Mouse (Mus musculus) hindbrain, embryonic 13.5 days (tissue): ENCODE data around the gene Gm20521. TPM values are rescaled to one million over a fixed set of nuclear protein-coding genes. Genes with fewer than 3 reads are reported as not detected.
"Not testable (repeated sequence)": the region's sequence is repeated elsewhere in the genome, so short reads cannot be mapped to it uniquely, and the experiment has no call there.

Experiments
- ATAC-seq: fragments of 200-750 bp; cut with Nextera tagmentation; 2 replicates; pipeline ENCODE4 v1.8.0; 2017; ENCODE audit warnings: moderate TSS enrichment; ENCODE audit not compliant: low FRiP score
- H3K27ac ChIP-seq: fragments of 300-500 bp; sonication (generic); 2 replicates; pipeline ENCODE4 v1.5.1; 2015; ENCODE audit warnings: inconsistent platforms, mild to moderate bottlenecking, moderate library complexity
- H3K27me3 ChIP-seq: fragments of 300-500 bp; sonication (generic); 2 replicates; pipeline ENCODE4 v1.6.1; 2015; ENCODE audit warnings: mild to moderate bottlenecking, inconsistent platforms
- H3K36me3 ChIP-seq: fragments of 300-500 bp; sonication (generic); 2 replicates; pipeline ENCODE4 v1.6.1; 2015; ENCODE audit warnings: mild to moderate bottlenecking, inconsistent platforms
- H3K4me1 ChIP-seq: fragments of 300-500 bp; sonication (generic); replicated peaks from 2 replicates; pipeline ENCODE4 v1.6.1; 2015; ENCODE audit warnings: inconsistent platforms
- H3K4me2 ChIP-seq: fragments of 300-500 bp; sonication (generic); 2 replicates; pipeline ENCODE4 v1.6.1; 2015; ENCODE audit warnings: inconsistent platforms, mild to moderate bottlenecking, moderate library complexity
- H3K4me3 ChIP-seq: fragments of 300-500 bp; sonication (generic); 2 replicates; pipeline ENCODE4 v1.5.1; 2015; ENCODE audit warnings: mild to moderate bottlenecking, inconsistent platforms
- H3K9ac ChIP-seq: fragments of 300-500 bp; sonication (generic); 2 replicates; pipeline ENCODE4 v1.6.1; 2015; ENCODE audit warnings: mild to moderate bottlenecking, inconsistent platforms
- H3K9me3 ChIP-seq: fragments of 300-500 bp; sonication (generic); 2 replicates; pipeline ENCODE4 v1.6.1; 2016; ENCODE audit warnings: inconsistent platforms
- WGBS: fragments of 180-500 bp; shearing (Covaris S2); methylation state at CpG from one replicate; pipeline ENCODE4 v1.1.7; 2015; 5-methylcytosine and 5-hydroxymethylcytosine counted together
- polyA plus RNA-seq: library from polyadenylated mRNA; unstranded; fragments of >200 nt; fragmentation: Nextera tagmentation; extraction: Ambion mirVana; gene quantifications from 2 replicates; pipeline ENCODE4 v1.2.1, GENCODE M21; 2015

The Gm20521 gene
- polyA plus RNA-seq, 1 experiment from 2014 or later, result 0.34 TPM

DNA sequence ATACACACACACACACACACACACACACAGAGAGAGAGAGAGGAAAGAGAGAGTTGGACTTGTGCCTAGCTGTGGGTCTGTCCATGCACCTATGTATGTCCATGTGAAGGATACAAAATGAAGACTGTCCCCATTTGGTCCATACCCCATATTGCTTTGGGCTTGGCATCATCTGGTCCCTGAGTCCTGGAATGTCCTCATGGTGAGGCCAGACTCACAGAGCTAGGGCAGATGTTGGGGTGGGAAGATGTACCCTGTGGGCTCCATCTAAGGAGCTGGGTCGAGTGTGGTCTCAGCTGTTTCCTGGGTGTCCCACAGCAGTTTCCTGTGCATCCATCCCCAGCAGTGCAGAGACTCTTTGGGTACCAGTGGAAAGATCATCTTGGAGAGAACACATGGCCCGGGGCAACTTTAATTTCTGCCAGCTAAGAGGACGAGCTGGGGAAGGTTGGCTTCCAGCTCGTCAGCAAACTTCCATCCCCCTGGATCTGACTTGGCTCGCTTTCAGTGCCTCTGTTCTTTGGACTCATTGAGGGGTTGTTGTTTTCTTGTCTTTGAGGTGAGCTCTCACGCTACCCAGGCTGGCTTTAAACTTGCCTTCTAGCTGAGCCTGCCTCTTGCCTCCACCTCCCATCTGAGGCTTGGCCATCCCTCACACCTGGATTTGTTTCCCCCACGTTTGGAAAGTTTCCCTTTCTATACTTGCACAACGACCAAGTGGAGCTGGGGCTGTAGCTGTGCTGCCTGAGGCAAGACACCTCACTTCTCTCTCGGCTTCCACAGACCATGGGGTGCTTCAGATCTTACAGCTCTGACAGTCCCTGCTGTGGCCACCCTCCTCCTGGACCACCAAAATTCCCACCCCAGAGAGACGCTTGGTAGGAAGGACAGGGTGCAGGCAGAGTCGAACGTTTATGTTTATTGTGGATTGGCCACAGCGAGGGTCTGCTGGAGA, 58.1 kb downstream of the Gm20521 start:
- Histone ChIP-seq H3K4me3 (no peak overlapping the region), H3K9me3 (no peaks in the 10 kb centered on the region), H3K27me3 (0 out of 2 replicates have a peak, but pooled peaks cover 6% of the 10 kb centered on the region), H3K27ac (no peak overlapping the region), H3K4me2 (no peak overlapping the region), H3K9ac (no peak overlapping the region), H3K4me1 (peaks cover 5% of the 10 kb centered on the region), H3K36me3 (no peaks in the 10 kb centered on the region)
- 69% methylated on average over 13 of the region's 13 CpGs for WGBS
- no peak for ATAC-seq

DNA sequence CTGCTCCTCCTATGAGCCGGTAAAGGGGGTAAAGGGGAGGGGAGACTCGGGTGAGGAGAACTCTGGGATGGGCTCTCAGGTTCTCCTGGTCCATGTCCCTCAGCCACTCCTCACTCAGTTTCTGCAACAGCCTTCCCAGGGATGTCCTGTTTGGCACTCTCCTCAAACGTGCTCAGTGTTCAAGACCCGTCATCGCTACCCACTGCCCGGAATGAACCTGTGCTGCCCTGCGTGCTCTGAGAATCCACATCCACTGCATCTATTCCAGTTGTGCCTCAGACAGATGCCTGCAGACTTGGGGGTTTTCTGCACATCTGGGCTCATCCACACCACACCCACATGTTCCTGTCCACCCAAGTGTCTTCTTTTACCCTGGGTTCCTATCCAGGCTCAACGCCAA, 59.2 kb downstream of the Gm20521 start:
- 88% methylated on average over 8 of the region's 8 CpGs for WGBS
- Histone ChIP-seq H3K27me3 (0 out of 2 replicates have a peak, but pooled peaks cover 4% of the 10 kb centered on the region), H3K4me2 (no peak overlapping the region), H3K36me3 (no peaks in the 10 kb centered on the region), H3K9ac (no peak overlapping the region), H3K27ac (no peak overlapping the region), H3K9me3 (no peaks in the 10 kb centered on the region), H3K4me3 (no peak overlapping the region), H3K4me1 (no peaks in the 10 kb centered on the region)
- no peak for ATAC-seq

DNA sequence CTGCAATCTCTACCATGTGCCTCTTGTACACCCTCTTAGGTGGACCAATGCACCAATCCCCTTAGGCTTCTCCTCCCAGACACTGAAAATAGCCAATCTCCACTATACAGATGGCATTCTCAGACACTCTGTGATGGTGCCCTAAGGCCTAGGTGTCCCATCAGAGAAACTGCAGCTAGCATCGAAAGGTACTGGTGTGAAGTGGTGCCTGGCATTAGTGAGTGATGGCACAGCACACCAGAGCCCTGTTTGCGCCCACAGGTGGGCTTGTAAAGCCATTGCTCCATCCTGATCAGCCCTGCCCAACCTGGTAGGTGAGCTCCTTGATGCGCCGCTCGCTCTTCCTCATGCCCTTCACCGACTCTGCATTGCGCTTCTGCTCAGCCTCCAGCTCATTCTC, 60.7 kb downstream of the Gm20521 start:
- Histone ChIP-seq H3K4me3 (no peak overlapping the region), H3K9me3 (no peaks in the 10 kb centered on the region), H3K4me2 (no peak overlapping the region), H3K27me3 (0 out of 2 replicates have a peak, but pooled peaks cover 2% of the 10 kb centered on the region), H3K4me1 (no peaks in the 10 kb centered on the region), H3K27ac (no peak overlapping the region), H3K36me3 (no peaks in the 10 kb centered on the region), H3K9ac (no peak overlapping the region)
- WGBS, result 91% methylated on average over 7 of the region's 7 CpGs
- ATAC-seq, result no peak

DNA sequence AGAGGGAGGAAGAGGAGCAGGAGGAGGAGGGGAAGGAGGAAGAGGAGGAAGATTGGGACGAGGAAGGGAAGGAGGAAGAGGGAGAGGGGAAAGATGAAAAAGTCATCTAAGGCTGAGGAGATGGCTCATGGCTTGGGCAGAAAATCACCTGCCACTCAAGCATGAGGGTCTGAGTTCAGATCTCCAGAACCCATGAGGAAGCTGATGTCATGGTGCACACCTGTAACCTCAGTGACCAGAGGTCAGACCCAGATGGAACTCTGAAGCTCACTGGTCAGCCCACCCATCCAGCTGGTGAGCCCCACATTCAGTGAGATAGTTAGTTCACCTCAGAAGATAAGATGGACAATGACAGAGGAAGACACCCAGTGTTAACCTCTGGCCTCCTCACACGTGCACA, 61.7 kb downstream of the Gm20521 start:
- 72% methylated on average over 2 of the region's 2 CpGs for WGBS
- 0 out of 2 replicates have a peak, but pooled peaks cover 5% of the 10 kb centered on the region for H3K27me3 ChIP-seq
- H3K4me3 ChIP-seq, result no peak overlapping the region
- no peaks in the 10 kb centered on the region for H3K36me3 ChIP-seq
- H3K27ac ChIP-seq, result no peak overlapping the region
- H3K4me2 ChIP-seq, result no peak overlapping the region
- no peak overlapping the region for H3K9ac ChIP-seq
- no peaks in the 10 kb centered on the region for H3K9me3 ChIP-seq
- no peaks in the 10 kb centered on the region for H3K4me1 ChIP-seq
- ATAC-seq, result no peak

DNA sequence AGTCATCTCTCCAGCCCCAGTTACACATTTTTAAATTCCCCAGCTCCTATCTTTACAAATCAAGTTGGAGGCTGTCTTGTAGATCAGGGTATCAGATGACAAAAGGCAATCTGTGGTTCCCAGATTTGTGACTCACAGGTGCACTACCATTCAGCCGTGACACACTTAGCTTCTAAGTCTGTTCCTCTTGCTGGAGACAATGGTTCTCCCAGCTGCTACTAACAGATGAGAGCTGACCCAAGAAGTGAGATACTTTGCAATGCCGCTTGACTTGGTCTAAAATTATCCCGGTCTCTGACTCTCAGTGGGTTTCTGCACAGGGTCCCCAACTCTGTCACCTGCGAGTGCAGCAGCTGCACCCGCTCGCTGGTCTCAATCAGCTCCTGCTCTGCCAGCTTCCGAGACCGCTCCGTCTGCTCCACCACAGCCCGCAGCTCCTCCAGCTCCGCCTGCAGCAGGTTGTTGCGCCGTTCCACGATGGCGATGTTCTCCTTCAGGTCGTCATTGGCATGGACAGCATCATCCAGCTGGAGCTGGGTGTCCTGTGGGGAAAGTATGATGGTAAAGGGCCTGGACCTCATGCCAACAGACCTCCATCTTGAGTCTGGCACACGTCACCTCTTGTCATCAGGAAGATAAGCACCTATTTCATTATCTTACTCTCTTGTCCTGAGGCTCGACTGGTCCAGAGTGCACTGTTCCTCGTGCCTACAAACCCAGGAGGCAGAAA, 62.9 kb downstream of the Gm20521 start:
- whole genome bisulfite sequencing, result 84% methylated on average over 19 of the region's 19 CpGs
- no peaks in the 10 kb centered on the region for H3K36me3 ChIP-seq
- H3K4me1 ChIP-seq, result no peaks in the 10 kb centered on the region
- no peak overlapping the region for H3K4me2 ChIP-seq
- no peaks in the 10 kb centered on the region for H3K9me3 ChIP-seq
- no peak overlapping the region for H3K9ac ChIP-seq
- H3K4me3 ChIP-seq, result no peak overlapping the region
- H3K27me3 ChIP-seq, result 0 out of 2 replicates have a peak, but pooled peaks cover 7% of the 10 kb centered on the region
- H3K27ac ChIP-seq, result no peak overlapping the region
- no peak for ATAC-seq

DNA sequence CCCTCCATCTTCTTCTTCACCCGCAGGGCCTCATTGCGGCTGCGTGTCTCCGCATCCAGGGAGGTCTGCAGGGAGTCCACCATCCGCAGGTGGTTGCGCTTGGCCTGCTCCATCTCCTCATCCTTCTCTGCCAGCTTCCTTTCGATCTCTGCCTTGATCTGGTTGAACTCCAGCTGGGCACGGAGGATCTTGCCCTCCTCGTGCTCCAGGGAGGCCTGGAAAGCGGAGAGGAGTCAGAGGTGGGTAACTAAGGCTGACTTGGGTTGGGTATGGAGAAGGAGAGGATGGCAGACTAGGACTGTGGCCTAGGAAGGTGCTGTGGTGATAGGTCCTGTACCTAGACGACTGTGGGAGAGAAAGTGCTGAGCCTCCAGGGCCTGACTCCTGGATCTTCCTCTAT, 63.8 kb downstream of the Gm20521 start:
- not testable (repeated sequence) for H3K9me3 ChIP-seq, H3K4me3 ChIP-seq, H3K27me3 ChIP-seq, H3K36me3 ChIP-seq, H3K4me2 ChIP-seq, H3K27ac ChIP-seq, H3K4me1 ChIP-seq, H3K9ac ChIP-seq, ATAC-seq
- 89% methylated on average over 11 of the region's 11 CpGs for WGBS

Other genes with a start within 250 kb of the Gm20521 start
- gene Gm17606, start 242.5 kb upstream of the Gm20521 start, polyA plus RNA-seq, result not detected in 2 replicates
- gene Cdh24, start 242.1 kb upstream of the Gm20521 start, polyA plus RNA-seq, result 8.6 and 9.4 TPM in 2 replicates
- 78.0 and 79.0 TPM in 2 replicates for gene 1700123O20Rik, start 197.2 kb upstream of the Gm20521 start, polyA plus RNA-seq
- 155 and 169 TPM in 2 replicates for gene Acin1, start 196.5 kb upstream of the Gm20521 start, polyA plus RNA-seq
- gene Gm29776, start 184.6 kb upstream of the Gm20521 start, polyA plus RNA-seq, result 0.18 and 0.34 TPM in 2 replicates
- not detected in 2 replicates for gene Cebpe, start 171.3 kb upstream of the Gm20521 start, polyA plus RNA-seq
- 4.7 and 5.3 TPM in 2 replicates for gene Slc7a8, start 101.5 kb upstream of the Gm20521 start, polyA plus RNA-seq
- gene Rnf212b, start 69.3 kb upstream of the Gm20521 start, polyA plus RNA-seq, result not detected in 2 replicates
- gene Homez, start 12.5 kb upstream of the Gm20521 start, polyA plus RNA-seq, result 10.3 and 13.8 TPM in 2 replicates
- gene Ppp1r3e, start 5.9 kb upstream of the Gm20521 start, polyA plus RNA-seq, result 1.5 and 2.4 TPM in 2 replicates
- gene Bcl2l2, start 64 bp upstream of the Gm20521 start, polyA plus RNA-seq, result 3.6 and 4.7 TPM in 2 replicates
- 165 and 167 TPM in 2 replicates for gene Pabpn1, start 9.1 kb downstream of the Gm20521 start, polyA plus RNA-seq
- 148 and 158 TPM in 2 replicates for gene Slc22a17, start 29.7 kb downstream of the Gm20521 start, polyA plus RNA-seq
- 15.4 and 15.6 TPM in 2 replicates for gene Efs, start 42.7 kb downstream of the Gm20521 start, polyA plus RNA-seq
- 0.38 and 0.83 TPM in 2 replicates for gene Il25, start 49.3 kb downstream of the Gm20521 start, polyA plus RNA-seq
- 7.0 and 7.1 TPM in 2 replicates for gene Cmtm5, start 52.8 kb downstream of the Gm20521 start, polyA plus RNA-seq
- gene Myh6, start 83.5 kb downstream of the Gm20521 start, polyA plus RNA-seq, result 1.2 and 3.0 TPM in 2 replicates
- gene Gm17428, start 93.5 kb downstream of the Gm20521 start, polyA plus RNA-seq, result not detected in 2 replicates
- gene Myh7, start 111.2 kb downstream of the Gm20521 start, polyA plus RNA-seq, result 8.2 and 9.2 TPM in 2 replicates
- 53.4 and 53.7 TPM in 2 replicates for gene Ngdn, start 132.0 kb downstream of the Gm20521 start, polyA plus RNA-seq
- gene Zfhx2, start 208.9 kb downstream of the Gm20521 start, polyA plus RNA-seq, result 29.4 and 31.9 TPM in 2 replicates
- gene Thtpa, start 211.3 kb downstream of the Gm20521 start, polyA plus RNA-seq, result 29.8 and 30.7 TPM in 2 replicates
- 6.5 and 6.6 TPM in 2 replicates for gene Ap1g2, start 223.2 kb downstream of the Gm20521 start, polyA plus RNA-seq
- 22.2 and 22.6 TPM in 2 replicates for gene Jph4, start 233.5 kb downstream of the Gm20521 start, polyA plus RNA-seq